Mouse (Mus musculus): Measurements from ENCODE around the gene Grk2. TPM values are rescaled to one million over a fixed set of nuclear protein-coding genes. Genes with fewer than 3 reads are reported as not detected.
A peak's percentile ranks its signal among the peaks of the same experiment; 100 is the strongest.

Gene Grk2
- polyA plus RNA-seq, 1 experiment, result 220 TPM

DNA sequence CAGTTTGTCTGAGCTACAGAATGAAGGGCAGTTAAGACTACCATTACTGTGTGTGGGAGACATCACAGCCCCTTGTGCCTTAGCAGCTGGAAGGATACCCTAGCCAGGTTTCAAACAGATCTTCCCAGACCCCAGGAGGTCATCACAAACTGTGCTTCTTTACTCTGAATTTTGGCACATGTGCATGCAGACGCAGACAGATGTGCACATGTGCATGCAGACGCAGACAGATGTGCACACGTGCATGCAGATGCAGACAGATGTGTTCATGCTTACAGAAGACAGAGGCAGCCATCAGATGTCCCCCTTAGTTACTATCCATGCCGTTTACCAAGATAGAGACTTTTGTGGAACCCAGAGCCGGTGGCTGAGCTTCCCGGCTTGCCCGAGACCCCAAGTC, 6.9 kb downstream of the Grk2 start:
- no peak overlapping the region for H3K27ac ChIP-seq (ENCODE audit: insufficient read depth, low read length)
- H3K4me3 ChIP-seq (ENCODE audit: insufficient read depth, low read length), result no peak overlapping the region
- TF ChIP-seq POLR2A (IDR thresholded peaks at IDR 0.05; ENCODE audit: extremely low read depth, insufficient read depth, low read length), result no peak
- TF ChIP-seq CTCF (IDR thresholded peaks at IDR 0.05; ENCODE audit: extremely low read depth, insufficient read depth, low read length), result no peak
- peaks cover 21% of the 10 kb centered on the region for H3K4me1 ChIP-seq (ENCODE audit: control insufficient read depth, insufficient read depth, low read length)

DNA sequence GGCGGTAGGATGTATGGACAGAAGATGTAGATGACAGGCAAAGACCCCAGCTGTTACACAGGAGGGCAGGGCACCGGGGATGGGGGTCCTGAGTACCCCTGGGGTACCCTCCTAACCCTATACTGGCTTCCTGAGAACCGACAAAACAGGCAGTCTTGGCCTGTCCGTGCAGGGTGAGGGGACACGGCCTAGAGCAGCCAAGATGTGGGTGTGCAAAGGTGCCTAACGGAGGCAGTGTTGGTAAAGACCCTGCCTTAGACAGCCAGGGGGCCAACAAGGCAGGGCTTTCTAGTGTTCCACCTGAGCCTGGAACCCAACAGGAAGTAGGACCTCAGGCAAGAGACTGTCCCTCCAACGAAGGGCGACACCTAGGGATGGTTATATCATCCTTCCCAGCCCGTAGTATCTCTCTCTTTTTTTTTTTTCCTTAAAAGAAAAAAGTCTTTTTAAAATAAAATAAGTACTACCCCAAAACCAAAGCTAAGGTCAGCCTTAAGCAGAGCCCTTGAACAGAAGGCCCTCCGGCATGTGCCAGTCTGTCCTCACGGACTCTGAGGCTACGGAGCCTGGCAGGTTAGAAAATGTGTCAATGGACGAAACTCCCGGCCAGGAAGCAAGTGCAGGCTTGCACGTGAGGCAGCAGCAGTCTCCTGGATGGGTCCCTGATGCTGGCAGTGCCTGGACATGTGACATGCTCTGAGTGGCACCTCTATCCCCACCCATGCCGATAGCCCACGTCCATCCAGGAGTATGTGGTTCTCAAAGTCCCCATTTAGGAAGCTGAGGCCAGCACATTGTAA, 7.5 kb downstream of the Grk2 start:
- TF ChIP-seq POLR2A (IDR thresholded peaks at IDR 0.05; ENCODE audit: extremely low read depth, insufficient read depth, low read length) (no peak), CTCF (IDR thresholded peaks at IDR 0.05; ENCODE audit: extremely low read depth, insufficient read depth, low read length) (no peak)
- Histone ChIP-seq H3K4me1 (ENCODE audit: control insufficient read depth, insufficient read depth, low read length) (peaks cover 18% of the 10 kb centered on the region), H3K27ac (ENCODE audit: insufficient read depth, low read length) (no peak overlapping the region), H3K4me3 (ENCODE audit: insufficient read depth, low read length) (no peak overlapping the region)

GRCm38 (mm10) chr19:4297851-4298250, 8.2 kb downstream of the Grk2 start:
- TF ChIP-seq POLR2A (IDR thresholded peaks at IDR 0.05; ENCODE audit: extremely low read depth, insufficient read depth, low read length) (no peak), CTCF (IDR thresholded peaks at IDR 0.05; ENCODE audit: extremely low read depth, insufficient read depth, low read length) (no peak)
- no peak overlapping the region for H3K27ac ChIP-seq (ENCODE audit: insufficient read depth, low read length)
- H3K4me1 ChIP-seq (ENCODE audit: control insufficient read depth, insufficient read depth, low read length), result peaks cover 12% of the 10 kb centered on the region
- no peak overlapping the region for H3K4me3 ChIP-seq (ENCODE audit: insufficient read depth, low read length)

- TF ChIP-seq POLR2A (IDR thresholded peaks at IDR 0.05; ENCODE audit: extremely low read depth, insufficient read depth, low read length) (no peak), CTCF (IDR thresholded peaks at IDR 0.05; ENCODE audit: extremely low read depth, insufficient read depth, low read length) (no peak)
- no peak overlapping the region for H3K4me3 ChIP-seq (ENCODE audit: insufficient read depth, low read length)
- H3K27ac ChIP-seq (ENCODE audit: insufficient read depth, low read length), result no peak overlapping the region
- H3K4me1 ChIP-seq (ENCODE audit: control insufficient read depth, insufficient read depth, low read length), result peaks cover 9% of the 10 kb centered on the region; the same call in 1 of the 2 replicates
Measured at GRCm38 (mm10) chr19:4296611-4297010, 9.4 kb downstream of the Grk2 start.

GRCm38 (mm10) chr19:4295391-4295790, 10.6 kb downstream of the Grk2 start:
- H3K4me3 ChIP-seq (ENCODE audit: insufficient read depth, low read length), result no peak overlapping the region
- TF ChIP-seq POLR2A (IDR thresholded peaks at IDR 0.05; ENCODE audit: extremely low read depth, insufficient read depth, low read length) (no peak), CTCF (IDR thresholded peaks at IDR 0.05; ENCODE audit: extremely low read depth, insufficient read depth, low read length) (no peak)
- no peak overlapping the region for H3K27ac ChIP-seq (ENCODE audit: insufficient read depth, low read length)
- peaks cover 7% of the 10 kb centered on the region; the same call in 1 of the 2 replicates for H3K4me1 ChIP-seq (ENCODE audit: control insufficient read depth, insufficient read depth, low read length)

- TF ChIP-seq CTCF (IDR thresholded peaks at IDR 0.05; ENCODE audit: extremely low read depth, insufficient read depth, low read length), result no peak
- TF ChIP-seq POLR2A (IDR thresholded peaks at IDR 0.05; ENCODE audit: extremely low read depth, insufficient read depth, low read length), result no peak
- Histone ChIP-seq H3K4me3 (ENCODE audit: insufficient read depth, low read length) (no peak overlapping the region), H3K27ac (ENCODE audit: insufficient read depth, low read length) (0 out of 2 replicates have a peak overlapping the region, but pooled peaks have one; percentile 43), H3K4me1 (ENCODE audit: control insufficient read depth, insufficient read depth, low read length) (peaks cover 2% of the 10 kb centered on the region; the same call in 1 of the 2 replicates)
Measured at GRCm38 (mm10) chr19:4294381-4295097, 11.5 kb downstream of the Grk2 start.

DNA sequence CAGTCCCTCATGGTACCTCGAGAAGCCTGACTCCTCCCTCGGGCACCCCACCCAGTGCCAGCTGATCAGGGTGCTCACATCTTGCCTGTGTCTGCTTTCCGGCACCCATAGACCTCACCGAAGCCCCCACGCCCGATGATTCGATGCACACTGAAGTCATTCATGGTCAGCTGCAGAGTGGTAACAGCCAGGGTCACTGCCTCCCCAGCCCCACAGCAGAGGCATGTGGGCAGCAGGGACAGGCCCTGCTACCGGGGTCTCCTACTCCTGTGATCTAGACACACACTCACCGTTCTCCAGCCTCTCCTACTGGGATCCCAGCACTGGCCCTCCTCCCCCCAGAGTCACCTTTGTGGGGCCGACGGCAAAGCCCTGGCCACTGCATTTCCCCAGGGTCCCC, 14.9 kb downstream of the Grk2 start:
- Histone ChIP-seq H3K4me1 (ENCODE audit: control insufficient read depth, insufficient read depth, low read length) (no peaks in the 10 kb centered on the region), H3K4me3 (ENCODE audit: insufficient read depth, low read length) (no peak overlapping the region), H3K27ac (ENCODE audit: insufficient read depth, low read length) (no peak overlapping the region)
- TF ChIP-seq CTCF (IDR thresholded peaks at IDR 0.05; ENCODE audit: extremely low read depth, insufficient read depth, low read length), result no peak
- TF ChIP-seq POLR2A (IDR thresholded peaks at IDR 0.05; ENCODE audit: extremely low read depth, insufficient read depth, low read length), result no peak

DNA sequence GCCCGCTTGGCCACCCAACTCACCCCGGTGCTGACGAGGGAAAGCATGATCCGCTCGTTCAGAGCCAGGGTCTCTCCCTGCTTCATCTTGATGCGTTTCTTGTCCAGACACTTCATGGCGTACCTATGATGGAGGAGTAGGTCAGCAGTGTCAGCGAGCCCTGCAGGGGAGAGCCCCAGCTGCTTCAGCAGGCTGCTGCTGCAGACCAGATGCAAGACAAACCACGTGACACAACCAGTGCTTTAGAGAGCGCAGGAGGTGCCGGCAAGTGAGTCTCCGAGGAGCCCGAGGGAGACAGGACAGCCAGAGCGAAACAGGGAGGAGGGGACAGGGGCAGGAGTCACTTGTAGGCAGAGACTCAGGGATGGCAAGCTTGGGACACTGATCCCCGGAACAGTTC, 15.3 kb downstream of the Grk2 start:
- no peak overlapping the region for H3K27ac ChIP-seq (ENCODE audit: insufficient read depth, low read length)
- no peaks in the 10 kb centered on the region for H3K4me1 ChIP-seq (ENCODE audit: control insufficient read depth, insufficient read depth, low read length)
- TF ChIP-seq CTCF (IDR thresholded peaks at IDR 0.05; ENCODE audit: extremely low read depth, insufficient read depth, low read length) (no peak), POLR2A (IDR thresholded peaks at IDR 0.05; ENCODE audit: extremely low read depth, insufficient read depth, low read length) (no peak)
- H3K4me3 ChIP-seq (ENCODE audit: insufficient read depth, low read length), result no peak overlapping the region

DNA sequence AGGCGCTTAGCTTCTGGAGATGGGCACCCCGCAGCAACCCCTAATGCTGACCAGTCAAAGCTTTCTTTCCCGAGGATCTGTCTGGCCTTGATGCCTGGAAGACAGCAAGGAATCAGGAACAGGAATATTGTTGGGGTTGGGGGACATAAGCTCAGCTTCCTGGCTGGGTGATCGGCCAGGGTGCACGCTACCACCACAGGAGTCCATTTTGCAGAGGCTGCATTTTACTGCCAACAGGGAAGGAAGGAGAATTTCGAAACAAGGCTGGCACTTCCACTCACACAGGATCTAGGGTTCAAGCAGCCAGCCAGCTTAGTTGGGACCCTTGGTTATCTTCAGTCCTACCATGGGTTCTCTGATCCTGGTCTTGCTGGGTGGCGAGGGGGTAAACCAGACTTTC, 22.4 kb downstream of the Grk2 start:
- H3K4me3 ChIP-seq (ENCODE audit: insufficient read depth, low read length), result peak overlapping the region; percentile 53
- no peak for TF ChIP-seq CTCF (IDR thresholded peaks at IDR 0.05; ENCODE audit: extremely low read depth, insufficient read depth, low read length)
- TF ChIP-seq POLR2A (IDR thresholded peaks at IDR 0.05; ENCODE audit: extremely low read depth, insufficient read depth, low read length), result no peak
- peak overlapping the region; percentile 51; the same call in 1 of the 2 replicates for H3K27ac ChIP-seq (ENCODE audit: insufficient read depth, low read length)
- 0 out of 2 replicates have a peak, but pooled peaks cover 3% of the 10 kb centered on the region for H3K4me1 ChIP-seq (ENCODE audit: control insufficient read depth, insufficient read depth, low read length)
